Mouse (Mus musculus) midbrain, embryonic 12.5 days (tissue): Measurements from ENCODE around the gene Afap1l2. TPM values are rescaled to one million over a fixed set of nuclear protein-coding genes. Genes with fewer than 3 reads are reported as not detected.

Experiments
- ATAC-seq: fragments of 200-750 bp; cut with Nextera tagmentation; 2 replicates; pipeline ENCODE4 v1.8.0; 2017; ENCODE audit warnings: low read depth, moderate TSS enrichment, moderate library complexity; ENCODE audit not compliant: low FRiP score
- H3K27ac ChIP-seq: fragments of 300-500 bp; sonication (generic); replicated peaks from 2 replicates; pipeline ENCODE4 v1.5.1; 2016; ENCODE audit warnings: mild to moderate bottlenecking
- H3K27me3 ChIP-seq: fragments of 300-500 bp; sonication (generic); 2 replicates; pipeline ENCODE4 v1.6.1; 2016; ENCODE audit warnings: mild to moderate bottlenecking
- H3K36me3 ChIP-seq: fragments of 300-500 bp; sonication (generic); 2 replicates; pipeline ENCODE4 v1.6.1; 2016
- H3K4me1 ChIP-seq: fragments of 300-500 bp; sonication (generic); 2 replicates; pipeline ENCODE4 v1.6.1; 2016
- H3K4me2 ChIP-seq: fragments of 300-500 bp; sonication (generic); replicated peaks from 2 replicates; pipeline ENCODE4 v1.6.1; 2016; ENCODE audit warnings: mild to moderate bottlenecking, moderate library complexity
- H3K4me3 ChIP-seq: fragments of 300-500 bp; sonication (generic); 2 replicates; pipeline ENCODE4 v1.5.1; 2016; ENCODE audit warnings: mild to moderate bottlenecking
- H3K9ac ChIP-seq: fragments of 300-500 bp; sonication (generic); replicated peaks from 2 replicates; pipeline ENCODE4 v1.6.1; 2016; ENCODE audit warnings: mild to moderate bottlenecking, moderate library complexity
- H3K9me3 ChIP-seq: fragments of 300-500 bp; sonication (generic); 2 replicates; pipeline ENCODE4 v1.6.1; 2016; ENCODE audit warnings: mild to moderate bottlenecking
- WGBS: fragments of 180-500 bp; shearing (Covaris S2); methylation state at CpG from one replicate; pipeline ENCODE4 v1.1.7; 2016; 5-methylcytosine and 5-hydroxymethylcytosine counted together
- polyA plus RNA-seq: library from polyadenylated mRNA; unstranded; fragments of >200 nt; fragmentation: Nextera tagmentation; extraction: Ambion mirVana; gene quantifications from 2 replicates; pipeline ENCODE4 v1.2.1, GENCODE M21; 2016

The Afap1l2 gene
- polyA plus RNA-seq, 1 experiment from 2014 or later: 4.9 TPM

DNA sequence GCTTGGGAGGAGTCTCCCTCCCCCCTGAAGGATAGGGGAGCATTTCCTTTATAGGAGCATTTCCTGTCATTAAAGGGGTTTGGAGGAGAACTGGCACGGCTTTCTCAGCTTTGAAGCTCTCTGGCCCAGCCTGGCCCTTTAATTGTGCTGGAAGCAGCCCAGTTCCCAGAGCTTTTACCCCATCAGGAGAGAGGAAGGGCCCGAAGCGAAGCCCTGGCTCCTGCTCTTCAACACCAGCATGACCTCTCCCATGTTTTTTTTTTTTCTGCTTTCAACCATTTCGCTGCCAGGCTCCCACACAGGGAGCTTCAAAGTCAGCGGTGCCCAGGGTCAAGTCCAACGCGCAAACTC lies 4.6 kb downstream of the Afap1l2 start:
- peaks cover 24% of the 10 kb centered on the region for H3K4me1 ChIP-seq
- WGBS: 46% methylated on average over 7 of the region's 7 CpGs
- no peak overlapping the region for H3K4me2 ChIP-seq
- no peak overlapping the region for H3K4me3 ChIP-seq
- no peak overlapping the region for H3K27ac ChIP-seq
- no peaks in the 10 kb centered on the region for H3K36me3 ChIP-seq
- no peaks in the 10 kb centered on the region for H3K9me3 ChIP-seq
- ATAC-seq: no peak
- H3K27me3 ChIP-seq: peaks cover 26% of the 10 kb centered on the region
- H3K9ac ChIP-seq: no peak overlapping the region

DNA sequence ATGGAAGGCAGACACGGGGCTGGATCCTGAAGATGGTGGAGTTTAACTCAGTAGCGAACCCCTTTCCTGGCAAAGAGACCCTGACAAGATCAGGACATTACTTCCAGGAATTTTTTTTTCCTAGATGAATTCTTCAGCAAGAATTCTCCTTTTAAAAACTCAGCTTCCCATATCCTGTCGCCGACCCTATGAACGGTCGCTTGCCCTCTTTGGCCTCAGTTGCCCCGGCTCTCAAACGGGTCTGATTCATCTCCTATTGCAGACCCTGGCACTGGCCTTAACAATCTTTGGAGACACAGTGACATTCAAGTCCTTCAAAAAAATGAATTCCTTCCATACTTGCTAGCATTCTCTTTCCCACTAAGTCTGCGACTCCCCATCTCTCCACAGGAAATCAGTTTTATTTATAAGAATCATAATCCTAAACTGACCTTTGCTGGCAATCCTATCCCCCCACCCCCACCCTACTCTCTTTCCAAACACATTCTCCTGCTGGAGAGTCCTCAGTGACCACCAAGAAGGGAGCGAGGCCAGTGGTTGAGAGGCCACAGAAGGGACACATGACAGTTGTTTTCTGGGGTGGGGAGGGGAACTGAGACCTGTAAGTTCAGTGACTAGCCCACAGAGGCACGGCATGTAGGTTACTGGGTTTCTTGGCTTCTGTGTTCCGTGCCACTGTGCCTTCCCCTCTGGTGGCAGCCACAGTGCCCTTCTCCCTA lies 5.1 kb downstream of the Afap1l2 start:
- Histone ChIP-seq H3K27me3 (peaks cover 21% of the 10 kb centered on the region), H3K9me3 (no peaks in the 10 kb centered on the region), H3K27ac (no peak overlapping the region), H3K9ac (no peak overlapping the region), H3K4me3 (no peak overlapping the region), H3K4me2 (no peak overlapping the region), H3K4me1 (peaks cover 19% of the 10 kb centered on the region), H3K36me3 (no peaks in the 10 kb centered on the region)
- no peak for ATAC-seq
- WGBS: 79% methylated on average over 12 of the region's 12 CpGs

DNA sequence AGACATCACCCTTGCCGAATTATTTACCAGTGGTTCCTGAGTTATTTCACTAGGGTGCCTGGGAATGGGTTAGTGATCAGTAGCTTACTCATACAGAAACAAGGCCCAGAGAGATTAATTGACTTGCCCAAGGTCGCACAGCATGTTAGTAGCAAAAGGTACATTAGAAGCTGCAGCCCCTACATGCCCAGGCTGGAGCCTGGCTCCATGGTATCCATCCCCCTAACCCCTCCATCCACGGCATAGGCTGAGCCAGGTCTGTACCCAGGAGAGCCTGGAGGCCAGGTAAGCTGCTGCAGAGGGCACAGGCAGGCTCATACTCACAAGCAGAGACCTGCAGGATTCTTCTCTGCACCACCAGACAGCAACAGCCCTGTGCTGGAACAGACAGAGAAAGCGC lies 6.1 kb downstream of the Afap1l2 start:
- Histone ChIP-seq H3K4me2 (no peak overlapping the region), H3K4me1 (peaks cover 21% of the 10 kb centered on the region), H3K27me3 (peaks cover 11% of the 10 kb centered on the region), H3K9ac (no peak overlapping the region), H3K9me3 (no peaks in the 10 kb centered on the region), H3K4me3 (no peak overlapping the region), H3K27ac (no peak overlapping the region), H3K36me3 (no peaks in the 10 kb centered on the region)
- 90% methylated on average over 4 of the region's 4 CpGs for WGBS
- ATAC-seq: no peak

DNA sequence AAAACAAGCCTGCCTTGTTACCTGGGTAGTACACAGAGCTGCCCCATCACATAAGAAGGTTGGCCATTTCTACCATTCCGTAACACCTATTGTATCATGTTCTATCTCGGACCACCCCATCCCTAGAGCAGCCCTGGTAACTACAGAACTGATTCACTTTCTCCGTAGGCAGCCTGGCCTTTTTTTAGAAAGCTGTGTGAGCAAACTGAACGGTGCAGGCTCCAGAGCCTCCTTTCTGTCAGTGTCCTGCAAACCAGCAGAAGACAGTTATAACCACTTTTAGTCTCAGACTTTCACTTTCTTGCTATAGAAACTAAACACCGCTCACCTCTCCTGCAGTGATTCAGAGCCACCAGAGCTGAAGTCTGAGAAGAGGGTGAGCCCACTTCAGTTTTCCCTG lies 7.4 kb downstream of the Afap1l2 start:
- H3K4me3 ChIP-seq: no peak overlapping the region
- ATAC-seq: no peak
- H3K9me3 ChIP-seq: no peaks in the 10 kb centered on the region
- H3K4me1 ChIP-seq: peaks cover 23% of the 10 kb centered on the region
- no peak overlapping the region for H3K4me2 ChIP-seq
- 88% methylated on average over 5 of the region's 5 CpGs for whole genome bisulfite sequencing
- no peaks in the 10 kb centered on the region for H3K36me3 ChIP-seq
- H3K9ac ChIP-seq: no peak overlapping the region
- no peak overlapping the region for H3K27ac ChIP-seq
- H3K27me3 ChIP-seq: no peaks in the 10 kb centered on the region; the same call in 1 of the 2 replicates

DNA sequence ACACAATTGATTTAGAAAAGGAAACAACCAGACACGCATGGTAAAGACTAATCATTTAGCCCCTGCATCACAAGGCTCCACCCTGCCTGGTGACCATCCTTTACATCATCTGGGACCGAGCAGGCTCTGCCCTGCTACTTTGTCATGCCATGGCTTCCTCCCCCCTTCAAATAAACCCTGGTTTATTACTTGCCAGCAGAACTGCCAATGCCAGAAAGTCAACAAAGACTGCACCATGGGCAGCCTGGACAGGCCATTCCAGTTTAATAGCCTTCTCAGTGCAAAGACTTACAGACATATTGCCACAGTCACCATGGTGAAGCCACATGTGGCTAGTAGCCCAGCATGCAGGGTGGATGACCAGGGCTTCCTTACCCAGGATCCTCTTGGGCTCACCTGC lies 8.2 kb downstream of the Afap1l2 start:
- no peaks in the 10 kb centered on the region for H3K9me3 ChIP-seq
- ATAC-seq: no peak
- no peak overlapping the region for H3K4me2 ChIP-seq
- H3K4me1 ChIP-seq: peaks cover 23% of the 10 kb centered on the region
- no peaks in the 10 kb centered on the region; the same call in 1 of the 2 replicates for H3K27me3 ChIP-seq
- no peak overlapping the region for H3K27ac ChIP-seq
- no peaks in the 10 kb centered on the region for H3K36me3 ChIP-seq
- H3K9ac ChIP-seq: no peak overlapping the region
- WGBS: 88% methylated on average over 2 of the region's 2 CpGs
- H3K4me3 ChIP-seq: no peak overlapping the region

DNA sequence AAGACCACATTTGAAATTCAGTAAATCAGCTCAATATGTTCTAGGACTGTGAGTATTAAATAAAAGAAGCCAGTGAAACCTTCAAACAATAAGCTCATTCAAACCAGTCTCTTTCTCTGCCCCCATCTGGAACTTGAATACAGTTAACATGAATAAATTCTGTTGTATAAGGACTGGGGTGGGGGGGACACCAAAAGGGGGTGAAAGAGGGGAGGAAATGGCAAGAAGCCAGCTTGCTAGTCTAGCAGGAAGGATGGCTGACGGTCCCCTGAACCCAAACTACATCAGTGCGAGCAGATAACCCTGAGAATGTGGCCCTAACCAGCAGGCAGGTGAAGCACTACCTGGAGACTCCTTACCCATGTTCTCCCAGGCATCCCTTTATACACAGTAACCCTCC lies 9.1 kb downstream of the Afap1l2 start:
- ATAC-seq: no peak
- H3K27ac ChIP-seq: no peak overlapping the region
- no peaks in the 10 kb centered on the region for H3K9me3 ChIP-seq
- H3K9ac ChIP-seq: no peak overlapping the region
- H3K4me3 ChIP-seq: no peak overlapping the region
- WGBS: 90% methylated on average over 2 of the region's 2 CpGs
- no peaks in the 10 kb centered on the region for H3K36me3 ChIP-seq
- H3K4me2 ChIP-seq: no peak overlapping the region
- H3K4me1 ChIP-seq: peaks cover 23% of the 10 kb centered on the region
- peaks cover under 1% of the 10 kb centered on the region; the same call in 1 of the 2 replicates for H3K27me3 ChIP-seq

DNA sequence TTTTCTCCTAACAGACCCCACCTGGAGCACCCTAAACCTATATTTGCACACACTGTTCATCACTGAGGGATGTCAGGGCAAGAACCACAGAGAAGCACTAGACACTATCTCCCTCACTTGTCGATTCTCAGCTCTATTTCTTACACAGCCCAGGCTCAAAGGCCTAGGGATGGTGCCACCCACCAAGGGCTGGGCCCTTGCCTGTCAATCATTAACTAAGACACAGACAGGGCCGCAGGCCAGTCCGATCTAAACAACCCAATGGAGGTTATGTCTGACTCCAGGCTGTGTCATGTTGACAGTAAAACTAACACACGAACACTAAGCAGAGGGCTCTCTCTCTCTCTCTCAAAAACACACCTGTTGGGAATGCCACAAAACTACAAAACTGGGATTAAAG lies 9.7 kb downstream of the Afap1l2 start:
- Histone ChIP-seq H3K27ac (no peak overlapping the region), H3K27me3 (peaks cover 2% of the 10 kb centered on the region; the same call in 1 of the 2 replicates), H3K4me2 (no peak overlapping the region), H3K9me3 (no peaks in the 10 kb centered on the region), H3K4me3 (no peak overlapping the region), H3K9ac (no peak overlapping the region), H3K4me1 (peaks cover 20% of the 10 kb centered on the region), H3K36me3 (no peaks in the 10 kb centered on the region)
- ATAC-seq: no peak
- WGBS: 87% methylated on average over 4 of the region's 4 CpGs

DNA sequence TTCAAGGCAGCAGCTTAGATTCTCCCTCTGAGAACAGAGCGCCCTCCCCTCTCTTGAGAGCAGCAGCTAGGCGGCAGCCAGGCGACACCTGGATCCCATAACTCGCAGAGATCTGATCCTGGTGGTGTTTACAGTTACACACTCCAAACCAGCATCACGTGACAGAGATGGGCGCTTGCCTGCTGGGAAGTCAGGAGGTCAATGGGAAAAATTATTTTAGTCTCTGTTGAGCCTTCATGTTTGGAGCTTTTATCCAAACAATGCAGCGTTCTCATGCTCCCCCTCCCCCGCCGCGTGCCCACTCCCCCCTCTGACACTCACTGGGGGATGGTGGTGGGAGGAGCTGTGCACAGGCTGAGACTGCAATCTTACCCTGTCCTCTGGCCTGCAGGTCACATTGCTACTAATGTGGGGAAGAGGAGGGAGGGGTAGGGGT lies 10.8 kb downstream of the Afap1l2 start:
- no peaks in the 10 kb centered on the region for H3K9me3 ChIP-seq
- peak; percentile 63; the same call in 1 of the 2 replicates for ATAC-seq
- H3K4me3 ChIP-seq: 0 out of 2 replicates have a peak overlapping the region, but pooled peaks have one; percentile 4
- H3K9ac ChIP-seq: no peak overlapping the region
- no peaks in the 10 kb centered on the region for H3K36me3 ChIP-seq
- peaks cover 17% of the 10 kb centered on the region for H3K4me1 ChIP-seq
- H3K4me2 ChIP-seq: peak overlapping the region; percentile 41
- 8% methylated on average over 10 of the region's 10 CpGs for WGBS
- H3K27ac ChIP-seq: peak overlapping the region; percentile 39; the same call in 1 of the 2 replicates
- H3K27me3 ChIP-seq: peaks cover 2% of the 10 kb centered on the region; the same call in 1 of the 2 replicates

DNA sequence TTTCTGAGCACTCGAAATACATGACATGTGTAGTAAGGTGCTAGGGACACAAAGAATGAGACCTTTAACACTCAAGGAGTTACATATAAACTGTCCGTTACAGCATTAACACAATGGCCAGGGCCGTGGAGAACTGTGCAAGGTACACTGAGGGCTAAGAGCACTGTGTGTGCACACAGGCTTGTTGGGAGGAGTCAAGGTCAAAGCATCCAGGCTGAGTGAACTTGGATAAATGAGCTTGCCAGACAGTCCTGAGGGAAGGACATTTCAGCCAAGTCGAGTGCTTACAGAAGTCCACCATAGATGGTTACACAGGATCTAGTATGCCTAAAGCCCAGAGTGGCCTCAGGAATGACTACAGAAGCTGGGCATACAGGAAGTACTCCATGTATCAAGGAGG lies 12.6 kb downstream of the Afap1l2 start:
- H3K9me3 ChIP-seq: no peaks in the 10 kb centered on the region
- H3K4me3 ChIP-seq: no peak overlapping the region
- H3K36me3 ChIP-seq: no peaks in the 10 kb centered on the region
- no peak for ATAC-seq
- peaks cover 26% of the 10 kb centered on the region for H3K4me1 ChIP-seq
- 85% methylated on average over 4 of the region's 4 CpGs for WGBS
- no peak overlapping the region for H3K9ac ChIP-seq
- no peak overlapping the region for H3K27ac ChIP-seq
- H3K4me2 ChIP-seq: no peak overlapping the region
- H3K27me3 ChIP-seq: 0 out of 2 replicates have a peak, but pooled peaks cover 2% of the 10 kb centered on the region

DNA sequence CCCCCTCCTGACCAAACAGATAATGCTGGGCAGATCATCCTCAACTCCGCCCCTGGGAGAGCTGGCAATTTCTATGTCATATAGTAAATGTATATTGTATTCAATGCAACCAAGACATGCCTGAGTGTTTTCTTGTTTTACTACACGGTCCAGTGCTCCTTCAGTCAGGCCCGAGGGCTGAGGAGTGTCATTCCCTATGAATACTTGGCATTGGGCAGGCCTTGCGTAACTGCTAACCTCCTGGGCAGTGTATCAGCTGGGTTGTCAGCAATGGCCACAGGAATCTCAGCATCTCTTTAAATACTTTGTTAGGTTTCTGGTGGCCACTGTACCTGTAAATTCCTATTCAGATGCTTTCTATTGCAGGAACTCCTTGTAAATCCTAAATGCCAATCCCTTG lies 13.4 kb downstream of the Afap1l2 start:
- Histone ChIP-seq H3K27ac (no peak overlapping the region), H3K9ac (no peak overlapping the region), H3K36me3 (no peaks in the 10 kb centered on the region), H3K4me3 (no peak overlapping the region), H3K4me1 (peaks cover 34% of the 10 kb centered on the region), H3K27me3 (0 out of 2 replicates have a peak, but pooled peaks cover 2% of the 10 kb centered on the region), H3K9me3 (no peaks in the 10 kb centered on the region), H3K4me2 (no peak overlapping the region)
- ATAC-seq: no peak
- 68% methylated on average over 4 of the region's 4 CpGs for WGBS

DNA sequence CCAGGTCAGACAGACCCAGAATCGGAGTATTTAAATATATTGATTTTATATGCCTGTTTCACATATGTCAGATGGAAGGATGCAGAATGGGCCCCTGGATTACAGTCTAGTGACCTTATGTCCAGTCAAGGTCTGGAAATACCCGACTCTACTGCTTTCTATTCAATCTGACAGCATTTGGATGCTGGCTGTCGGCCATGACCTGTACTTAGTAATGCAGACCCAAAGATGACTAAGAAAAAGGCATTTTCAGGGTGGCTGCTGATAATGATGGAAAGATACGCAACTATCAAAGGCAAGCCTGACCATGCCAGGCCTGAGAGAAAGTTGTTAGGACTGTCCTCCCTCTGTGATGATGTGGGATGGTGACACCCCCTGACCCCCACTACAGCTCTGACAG lies 14.3 kb downstream of the Afap1l2 start:
- no peaks in the 10 kb centered on the region for H3K36me3 ChIP-seq
- no peak overlapping the region for H3K4me2 ChIP-seq
- H3K4me1 ChIP-seq: peaks cover 40% of the 10 kb centered on the region
- WGBS: 85% methylated on average over 4 of the region's 4 CpGs
- no peaks in the 10 kb centered on the region for H3K9me3 ChIP-seq
- H3K27me3 ChIP-seq: peaks cover 2% of the 10 kb centered on the region; the same call in 1 of the 2 replicates
- H3K27ac ChIP-seq: no peak overlapping the region
- no peak overlapping the region for H3K9ac ChIP-seq
- no peak overlapping the region for H3K4me3 ChIP-seq
- no peak for ATAC-seq

DNA sequence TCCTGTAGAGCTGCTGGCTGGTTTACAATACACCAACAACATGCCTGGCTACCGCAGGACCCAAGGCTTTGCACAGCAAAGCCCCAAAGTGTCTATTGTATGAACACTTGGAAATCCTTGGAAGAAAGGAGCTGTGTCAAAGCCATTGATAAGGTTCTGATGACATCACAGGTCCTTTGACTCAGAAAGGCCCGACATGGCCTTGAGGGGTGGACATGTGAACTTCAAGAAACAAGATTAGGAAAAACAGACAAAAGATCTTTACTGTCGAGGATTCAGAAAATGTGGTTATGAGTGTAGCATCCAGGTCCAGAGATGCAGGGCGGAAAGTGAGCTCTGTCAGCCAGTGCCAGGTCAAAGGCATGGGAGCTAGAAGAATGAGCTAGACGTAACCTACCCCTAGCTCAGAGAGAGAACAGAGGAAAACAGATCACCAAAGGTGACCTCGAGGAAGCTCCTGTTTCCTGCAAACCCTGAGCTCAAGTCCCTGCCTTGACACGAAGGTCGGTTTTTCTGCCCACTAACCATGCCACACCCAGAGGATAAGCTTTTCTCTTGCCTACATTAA lies 15.0 kb downstream of the Afap1l2 start:
- no peak overlapping the region for H3K9ac ChIP-seq
- peaks cover 41% of the 10 kb centered on the region for H3K4me1 ChIP-seq

More for the DNA sequence above, 15.0 kb downstream of the Afap1l2 start:
- no peak overlapping the region for H3K27ac ChIP-seq
- H3K9me3 ChIP-seq: no peaks in the 10 kb centered on the region
- H3K4me2 ChIP-seq: no peak overlapping the region
- no peak overlapping the region for H3K4me3 ChIP-seq
- peaks cover 2% of the 10 kb centered on the region; the same call in 1 of the 2 replicates for H3K27me3 ChIP-seq
- WGBS: 68% methylated on average over 8 of the region's 8 CpGs
- no peaks in the 10 kb centered on the region for H3K36me3 ChIP-seq
- ATAC-seq: no peak
